Mouse (Mus musculus) liver, adult (tissue): ENCODE measurements around the gene Acox3.

Experiments used
- GATA4 ChIP-seq: IDR thresholded peaks from 2 replicates; pipeline ENCODE4 v1.6.1; 2014; ENCODE audit warnings: mild to moderate bottlenecking, low read length; ENCODE audit not compliant: insufficient replicate concordance

Gene Acox3

DNA sequence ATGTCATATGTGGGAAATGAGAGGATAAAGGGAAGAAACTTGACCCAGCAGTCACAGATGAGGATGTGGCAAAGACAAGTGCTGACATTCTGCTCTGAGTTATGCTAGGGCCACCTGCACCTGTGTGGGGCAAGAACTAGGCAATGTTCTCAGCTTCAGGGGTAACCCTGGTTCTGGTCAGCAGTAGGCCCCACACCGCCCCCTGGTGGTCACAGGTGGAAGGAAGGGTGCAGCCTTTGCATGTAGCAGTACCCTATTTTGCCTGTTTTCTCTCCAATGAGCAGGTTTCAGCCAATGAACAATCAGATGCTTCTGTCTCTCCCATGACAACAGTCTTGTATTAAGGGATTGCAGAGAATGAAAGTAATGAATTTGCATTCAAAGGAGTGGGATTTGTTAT is 19.4 kb upstream of the Acox3 start:
- TF ChIP-seq GATA4, result no peak

GRCm38 (mm10) chr5:35565217-35565616 is 17.6 kb upstream of the Acox3 start:
- no peak for TF ChIP-seq GATA4

DNA sequence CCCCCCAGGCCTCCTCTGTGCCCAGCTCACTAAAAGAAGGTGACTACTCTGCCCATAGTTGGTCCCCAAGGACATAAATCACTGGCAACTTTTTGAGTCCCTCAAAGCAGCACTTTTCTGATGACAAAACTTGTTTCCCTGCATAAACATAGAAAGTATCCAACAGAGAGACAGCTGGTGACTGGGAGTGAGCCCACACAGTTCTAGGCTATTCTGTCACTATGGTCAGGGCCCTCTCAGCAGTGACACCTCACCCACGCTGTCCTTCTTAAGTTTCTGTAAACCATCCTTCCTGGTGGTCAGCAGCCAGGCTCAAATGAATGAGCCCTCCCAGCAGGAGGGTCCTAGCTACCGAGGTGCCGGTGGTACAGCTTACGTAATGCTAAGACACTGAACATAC is 16.2 kb upstream of the Acox3 start:
- TF ChIP-seq GATA4, result no peak

GRCm38 (mm10) chr5:35571546-35571945 is 11.3 kb upstream of the Acox3 start:
- no peak for TF ChIP-seq GATA4

DNA sequence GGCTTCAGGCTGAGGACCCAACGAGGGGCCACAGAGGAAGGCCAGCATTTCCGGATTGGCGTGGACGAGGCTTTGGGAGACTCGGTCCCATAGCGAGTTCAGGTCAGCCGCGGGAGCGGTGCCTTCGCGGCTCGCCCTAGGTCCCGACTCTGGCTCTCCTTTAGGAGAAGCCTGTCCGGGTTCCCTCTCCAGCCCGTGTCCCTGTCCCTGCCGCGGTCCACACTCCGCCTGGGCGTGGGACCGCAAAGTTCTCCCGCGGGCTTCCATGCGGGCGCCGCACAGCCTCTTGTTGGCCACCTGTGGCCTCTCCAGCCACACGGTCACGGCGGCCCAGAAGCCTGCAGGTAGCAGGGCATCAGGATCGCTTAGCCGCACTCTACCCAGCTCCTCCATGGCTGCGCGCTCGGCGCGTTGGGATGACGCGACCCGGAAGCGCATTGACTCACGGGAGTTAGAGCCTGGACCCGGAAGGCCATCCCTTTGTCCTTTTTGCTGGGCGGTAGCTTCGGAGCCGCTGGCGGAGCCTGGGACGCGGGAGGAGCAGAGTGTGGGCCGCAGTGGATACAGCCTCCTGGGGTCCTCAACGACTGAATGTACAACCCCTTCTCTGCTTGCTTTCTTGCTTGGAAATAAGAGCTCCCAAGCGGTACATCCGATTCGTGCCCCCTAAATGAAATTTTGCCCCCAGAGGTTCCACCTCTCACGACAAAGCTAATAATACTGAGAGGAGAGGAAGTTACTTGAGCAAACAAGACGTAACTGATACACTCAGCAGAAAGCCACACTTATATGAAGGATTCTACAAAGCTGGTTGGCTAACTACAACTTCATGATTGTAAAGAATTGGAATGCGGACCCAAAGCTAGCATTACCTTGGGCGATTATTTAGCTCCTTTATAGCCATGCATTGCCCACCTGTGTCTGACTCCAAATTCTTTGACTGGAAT is 7.9 kb upstream of the Acox3 start, which contains the start of gene Trmt44:
Gene Trmt44, minus strand, starts transcription at position 418 of the 947 bp plus-strand sequence.
- TF ChIP-seq GATA4, result no peak

- TF ChIP-seq GATA4, result no peak
These were observed 6.3 kb upstream of the Acox3 start for GRCm38 (mm10) chr5:35576409-35577020.

- TF ChIP-seq GATA4, result no peak
These were observed 4.4 kb upstream of the Acox3 start for GRCm38 (mm10) chr5:35578411-35578810.

DNA sequence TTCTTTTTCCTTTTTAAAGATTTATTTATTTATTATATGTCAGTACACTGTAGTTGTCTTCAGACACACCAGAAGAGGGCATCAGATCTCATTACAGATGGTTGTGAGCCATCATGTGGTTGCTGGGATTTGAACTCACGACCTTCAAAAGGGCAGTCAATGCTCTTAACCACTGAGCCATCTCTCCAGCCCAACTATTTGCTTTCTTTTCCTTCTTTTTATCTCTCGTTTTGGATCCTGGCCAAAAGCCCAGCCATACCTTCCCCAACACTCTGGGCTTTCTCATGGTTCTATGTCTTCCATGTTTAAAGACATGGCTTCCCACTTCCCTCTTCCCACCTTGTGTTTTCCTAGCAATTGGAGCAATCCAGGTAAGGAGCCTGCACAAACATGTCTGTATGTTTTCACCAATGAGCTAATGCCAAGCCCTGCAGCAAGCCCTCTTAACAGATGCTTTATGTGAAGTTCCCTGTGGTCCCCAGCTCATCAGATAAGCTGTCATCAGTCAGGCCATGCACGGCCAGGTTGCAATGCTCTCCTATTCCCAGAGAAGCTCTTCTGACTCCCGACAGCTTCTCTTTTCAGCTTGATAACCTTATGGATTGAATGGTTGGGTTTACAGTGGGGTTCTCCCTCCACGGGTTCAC is 3.5 kb upstream of the Acox3 start:
- TF ChIP-seq GATA4, result no peak

GRCm38 (mm10) chr5:35580156-35580922 is 2.5 kb upstream of the Acox3 start:
- no peak for TF ChIP-seq GATA4

DNA sequence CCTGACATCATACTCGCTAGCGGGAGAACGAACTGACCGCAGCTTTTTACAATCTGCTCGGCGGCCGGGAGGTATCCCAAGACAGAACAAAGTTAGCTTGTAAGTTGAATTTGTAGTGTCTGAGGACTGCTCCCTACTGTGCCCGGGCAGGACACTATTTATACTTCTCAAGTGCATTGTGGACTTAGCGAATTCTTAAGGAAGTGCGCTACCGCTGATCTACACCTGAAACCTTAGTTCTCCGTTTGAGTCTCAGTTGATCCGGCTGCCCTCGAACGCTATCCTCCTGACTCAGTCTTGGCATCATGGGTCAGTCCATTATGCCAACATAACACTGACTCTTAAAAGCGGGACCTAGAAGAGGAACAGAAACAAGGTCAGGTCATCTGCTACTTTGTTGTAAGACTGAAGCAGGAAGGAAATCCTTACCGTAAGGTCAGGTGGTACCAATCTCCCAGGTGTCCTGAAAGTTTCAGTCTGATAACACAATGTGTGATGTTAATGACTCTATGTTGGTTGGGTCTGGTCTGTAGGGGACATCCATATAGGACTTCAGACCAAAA is 462 bp downstream of the Acox3 start:
- TF ChIP-seq GATA4, result no peak

DNA sequence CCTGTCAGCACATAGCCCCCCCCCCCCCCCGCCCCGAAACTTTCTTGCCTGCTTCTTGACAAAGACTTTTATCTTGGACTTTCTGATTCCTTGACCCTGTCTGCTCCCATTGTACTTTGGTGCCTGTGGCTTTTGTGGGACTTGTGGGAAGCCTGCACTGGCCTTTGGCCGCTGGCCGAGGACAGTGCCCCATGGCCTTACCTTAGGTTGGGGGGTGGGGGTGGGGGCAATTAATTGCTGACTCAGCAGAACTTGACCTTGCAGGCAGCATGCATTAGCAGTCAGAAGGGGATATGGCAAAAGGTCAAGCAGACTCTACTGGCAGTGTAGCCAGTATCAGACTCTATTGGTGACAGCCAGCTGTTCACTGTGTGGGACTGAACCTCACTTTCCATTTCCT is 8.7 kb downstream of the Acox3 start:
- TF ChIP-seq GATA4, result no peak

- no peak for TF ChIP-seq GATA4
These were observed 9.4 kb downstream of the Acox3 start for GRCm38 (mm10) chr5:35592081-35592736.

DNA sequence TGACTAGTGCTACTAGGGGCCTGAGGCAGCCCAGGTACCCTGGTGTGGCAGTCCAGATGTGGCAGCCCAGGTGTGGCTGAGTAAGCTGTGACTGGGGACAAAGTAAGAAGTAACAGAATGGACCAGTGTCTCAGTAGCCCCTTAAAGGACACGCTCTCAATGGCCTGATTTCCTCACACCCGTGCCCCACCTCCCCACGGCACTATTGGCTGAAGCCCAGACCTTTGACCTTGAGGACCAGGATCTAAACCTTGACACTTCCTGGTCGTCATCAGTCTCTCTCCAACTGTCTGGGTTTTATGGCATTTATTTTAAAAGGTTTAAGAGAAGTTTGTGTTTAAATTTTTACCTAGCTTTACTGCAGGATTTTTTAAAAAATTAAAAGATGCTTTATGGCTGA is 10.0 kb downstream of the Acox3 start:
- TF ChIP-seq GATA4, result no peak

DNA sequence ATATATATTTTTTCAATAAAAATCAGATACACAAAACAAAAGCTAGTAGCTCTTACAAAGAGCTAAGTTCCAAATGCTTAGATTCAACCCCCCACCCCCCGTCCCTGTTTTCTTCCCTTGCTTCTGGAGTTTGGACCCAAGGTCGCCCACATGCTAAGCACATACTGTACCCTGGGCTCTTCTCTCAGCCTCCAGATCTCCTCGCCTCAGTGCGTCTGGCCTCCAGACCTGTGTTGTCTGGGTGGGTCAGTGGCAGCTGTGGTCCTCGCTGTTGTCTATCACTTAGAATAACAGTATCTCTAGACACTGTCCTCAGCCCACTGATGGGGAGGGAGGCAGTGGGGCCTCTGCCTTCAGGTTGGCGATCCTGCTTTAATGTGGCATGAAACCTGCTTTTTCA is 10.4 kb downstream of the Acox3 start:
- no peak for TF ChIP-seq GATA4
